Mouse (Mus musculus): ENCODE data around the gene Kirrel2.
"Not testable (repeated sequence)": the region's sequence is repeated elsewhere in the genome, so short reads cannot be mapped to it uniquely, and the experiment has no call there.

The Kirrel2 gene

DNA sequence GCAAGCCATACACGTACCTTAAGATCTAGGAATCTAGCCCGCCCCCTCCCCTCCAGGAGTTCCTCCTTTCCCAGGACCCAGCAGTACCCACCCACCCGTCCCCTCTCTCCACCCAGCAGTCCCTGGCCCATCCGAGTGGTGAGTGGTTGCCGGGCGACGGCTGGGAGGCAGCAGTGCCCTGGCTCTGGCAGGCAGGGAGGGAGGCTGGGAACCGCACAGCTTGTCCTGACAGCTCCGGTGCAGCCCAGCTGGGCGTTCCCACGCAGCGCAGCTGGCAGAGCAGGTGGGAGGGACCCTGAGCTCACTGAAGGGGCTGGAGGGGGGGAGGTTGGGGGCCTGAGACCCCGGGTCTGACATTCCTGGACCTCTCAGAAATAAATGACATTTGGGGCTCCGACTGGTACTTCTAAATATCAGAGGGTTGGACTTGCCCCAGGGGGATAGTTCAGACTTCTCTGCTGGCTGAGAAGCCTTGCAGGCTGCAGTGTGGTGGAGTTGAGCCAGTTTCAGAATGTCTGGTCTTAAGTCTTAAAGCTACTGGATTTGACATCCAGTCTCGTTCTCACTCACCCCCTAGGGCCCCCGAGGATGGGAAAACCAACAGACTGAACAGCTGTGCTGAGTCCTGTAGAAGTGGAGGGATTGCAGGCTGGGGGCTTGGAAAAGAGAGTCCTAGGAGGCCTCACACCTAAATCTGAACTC lies at the start of gene Kirrel2, which contains the start of gene Nphs1:
Kirrel2 (minus strand) TSS at position 62 of the 702 bp plus-strand sequence.
Nphs1 (plus strand) TSS at position 687 of the 702 bp plus-strand sequence.
- no peak for DNase-seq (ENCODE audit: low spot score)

GRCm38 (mm10) chr7:30501159-30501558 lies 43.7 kb upstream of the Kirrel2 start:
- DNase-seq (ENCODE audit: low spot score) = not testable (repeated sequence)

DNA sequence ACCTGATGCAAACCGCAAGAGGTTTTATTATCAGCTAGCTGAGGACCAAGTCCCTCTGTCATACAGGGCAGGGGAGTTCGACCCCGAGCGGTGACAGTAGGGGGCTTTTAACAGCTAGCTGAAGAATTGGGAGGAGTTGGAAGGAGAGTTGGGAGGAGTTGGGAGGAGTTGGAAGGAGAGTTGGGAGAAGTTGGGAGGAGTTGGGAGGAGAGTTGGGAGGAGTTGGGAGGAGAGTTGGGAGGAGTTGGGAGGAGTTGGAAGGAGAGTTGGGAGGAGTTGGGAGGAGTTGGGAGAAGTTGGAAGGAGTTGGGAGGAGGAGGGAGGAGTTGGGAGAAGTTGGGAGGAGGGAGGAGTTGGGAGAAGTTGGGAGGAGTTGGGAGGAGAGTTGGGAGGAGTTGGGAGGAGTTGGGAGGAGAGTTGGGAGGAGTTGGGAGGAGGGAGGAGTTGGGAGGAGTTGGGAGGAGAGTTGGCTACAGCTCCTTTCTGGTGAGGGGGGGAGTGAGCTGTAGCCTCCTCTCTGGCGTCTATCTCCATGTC lies 38.1 kb upstream of the Kirrel2 start:
- DNase-seq (ENCODE audit: low spot score) = not testable (repeated sequence)

GRCm38 (mm10) chr7:30493401-30493931 lies 36.0 kb upstream of the Kirrel2 start, which contains the start of gene Prodh2:
Prodh2 (plus strand) TSS chr7:30493622.
- DNase-seq (ENCODE audit: low spot score) = no peak

DNA sequence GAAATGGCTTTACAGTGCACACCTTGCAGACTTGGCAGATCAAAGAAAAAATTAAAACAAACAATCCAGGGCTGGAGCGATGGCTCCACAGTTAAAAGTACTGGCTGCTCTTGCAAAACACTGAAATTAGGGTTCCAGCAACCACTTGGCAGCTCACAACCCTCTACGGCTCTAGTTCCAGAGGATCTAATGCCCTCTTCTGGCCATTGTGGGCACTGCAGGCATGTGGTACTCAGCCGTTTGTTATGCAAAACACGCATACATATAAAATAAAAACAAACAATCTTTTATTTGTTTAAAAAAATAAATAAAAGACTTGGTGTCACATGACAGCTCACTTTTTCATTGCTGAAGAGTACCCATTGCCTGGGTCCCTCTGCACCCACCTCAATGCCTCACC lies 35.3 kb upstream of the Kirrel2 start:
- peak; percentile 68 for DNase-seq (ENCODE audit: low spot score)

GRCm38 (mm10) chr7:30490957-30491307 lies 33.4 kb upstream of the Kirrel2 start:
- no peak for DNase-seq (ENCODE audit: low spot score)

- DNase-seq (ENCODE audit: low spot score) = peak; percentile 15
Measured at GRCm38 (mm10) chr7:30490251-30490956, 32.9 kb upstream of the Kirrel2 start.

DNA sequence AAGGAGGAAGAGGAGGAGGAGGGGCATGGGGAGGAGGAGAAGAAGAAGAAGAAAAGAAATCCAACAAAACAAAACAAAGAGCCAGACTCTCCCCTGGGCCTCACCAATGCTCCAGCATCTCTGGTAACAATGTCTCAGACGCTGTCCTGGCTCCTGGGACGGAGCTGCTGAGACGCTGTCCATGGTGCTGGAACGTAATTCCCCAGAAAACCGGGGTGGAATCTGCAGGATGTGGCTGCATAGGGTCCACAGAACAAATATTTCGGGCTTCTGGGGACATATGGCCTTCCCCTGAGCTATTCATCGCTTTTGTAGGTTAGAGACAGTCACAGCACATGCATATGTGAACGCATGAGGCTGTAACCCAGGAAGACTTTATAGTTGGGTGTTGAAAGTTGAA lies 26.8 kb upstream of the Kirrel2 start:
- DNase-seq (ENCODE audit: low spot score) = no peak

DNA sequence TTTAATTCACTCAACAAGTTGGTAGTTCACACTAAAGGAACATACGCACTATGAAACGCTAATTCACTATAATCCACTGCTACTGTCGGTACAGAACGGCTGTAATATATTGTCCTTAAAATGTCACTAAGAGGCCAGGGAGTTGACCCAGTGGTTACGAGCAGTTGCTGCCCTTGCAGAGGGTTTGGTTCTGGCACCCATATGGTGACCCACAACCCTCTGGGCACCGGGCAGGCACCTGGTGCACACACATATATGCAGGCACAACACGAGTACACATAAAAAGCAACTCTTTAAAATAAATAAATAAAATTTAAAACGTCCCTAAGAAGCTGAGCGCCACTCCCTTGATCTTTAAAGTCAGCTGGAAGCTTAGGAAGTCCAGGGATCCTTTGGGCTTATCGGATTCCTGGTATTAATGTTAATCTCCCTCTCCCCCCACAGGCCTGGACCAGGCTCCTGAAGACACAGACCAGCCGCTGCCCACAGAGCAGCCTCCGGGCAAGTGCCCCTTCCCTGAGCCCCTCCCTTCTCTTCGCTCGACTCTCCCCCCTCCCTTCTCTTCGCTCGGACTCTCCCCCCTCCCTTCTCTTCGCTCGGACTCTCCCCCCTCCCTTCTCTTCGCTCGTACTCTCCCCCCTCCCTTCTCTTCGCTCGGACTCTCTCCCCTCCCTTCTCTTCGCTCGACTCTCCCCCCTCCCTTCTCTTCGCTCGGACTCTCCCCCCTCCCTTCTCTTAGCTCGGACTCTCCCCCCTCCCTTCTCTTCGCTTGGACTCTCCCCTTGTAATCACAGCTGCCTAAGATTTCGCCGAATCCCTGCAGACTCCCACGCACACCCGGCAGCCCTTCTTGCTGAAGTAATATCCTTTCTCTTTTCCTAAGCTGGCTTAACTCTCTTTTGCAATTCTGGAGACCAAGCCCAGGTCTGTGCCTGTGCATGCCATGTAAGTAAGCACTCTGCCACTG lies 20.2 kb upstream of the Kirrel2 start:
- no peak for DNase-seq (ENCODE audit: low spot score)

- DNase-seq (ENCODE audit: low spot score) = not testable (repeated sequence)
Measured at GRCm38 (mm10) chr7:30476136-30476535, 18.6 kb upstream of the Kirrel2 start.

GRCm38 (mm10) chr7:30474999-30475398 lies 17.5 kb upstream of the Kirrel2 start:
- no peak for DNase-seq (ENCODE audit: low spot score)

- DNase-seq (ENCODE audit: low spot score) = no peak
Measured at GRCm38 (mm10) chr7:30472411-30472810, 14.9 kb upstream of the Kirrel2 start.

DNA sequence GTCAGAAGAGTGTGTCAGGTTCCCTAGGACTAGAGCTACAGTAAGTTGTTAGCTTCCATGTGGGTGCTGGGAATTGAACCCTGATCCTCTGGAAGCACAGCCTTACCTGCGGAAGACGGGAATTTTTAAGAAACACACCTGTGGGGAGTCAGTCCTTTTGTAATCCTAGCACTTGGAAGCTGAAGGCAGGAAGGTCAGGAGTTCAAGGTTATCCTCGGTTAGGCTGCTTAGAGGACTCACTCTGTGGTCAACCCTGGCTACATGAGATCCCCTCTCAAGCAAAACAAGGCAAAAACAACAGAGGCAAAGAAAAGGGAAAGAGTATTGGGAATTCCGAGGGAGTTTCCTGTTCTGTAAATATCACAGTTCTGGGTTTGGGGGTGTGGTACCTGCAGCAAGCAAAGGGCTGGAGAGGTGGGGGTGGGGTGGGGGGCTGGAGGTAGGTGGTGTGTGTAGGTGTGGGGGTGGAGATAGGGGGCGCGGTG lies 7.4 kb upstream of the Kirrel2 start:
- DNase-seq (ENCODE audit: low spot score) = no peak

DNA sequence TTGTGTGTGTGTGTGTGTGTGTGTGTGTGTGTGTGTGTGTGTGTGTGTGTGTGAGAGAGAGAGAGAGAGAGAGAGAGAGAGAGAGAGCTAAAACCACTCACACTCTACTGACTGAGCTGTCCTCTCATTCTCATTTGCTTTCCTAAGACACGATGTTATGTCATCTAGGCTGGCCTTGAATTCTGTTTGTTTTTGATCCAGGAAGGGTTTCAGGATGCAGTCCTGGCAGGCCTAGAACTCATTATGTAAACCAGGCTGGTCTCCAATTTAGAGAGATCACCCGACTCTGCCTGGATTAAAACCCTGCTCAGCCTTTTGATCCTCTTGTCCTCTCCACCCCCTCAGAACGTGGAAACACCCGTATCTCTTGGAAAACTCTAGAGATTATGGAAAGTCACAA lies 6.5 kb upstream of the Kirrel2 start:
- DNase-seq (ENCODE audit: low spot score) = no peak

DNA sequence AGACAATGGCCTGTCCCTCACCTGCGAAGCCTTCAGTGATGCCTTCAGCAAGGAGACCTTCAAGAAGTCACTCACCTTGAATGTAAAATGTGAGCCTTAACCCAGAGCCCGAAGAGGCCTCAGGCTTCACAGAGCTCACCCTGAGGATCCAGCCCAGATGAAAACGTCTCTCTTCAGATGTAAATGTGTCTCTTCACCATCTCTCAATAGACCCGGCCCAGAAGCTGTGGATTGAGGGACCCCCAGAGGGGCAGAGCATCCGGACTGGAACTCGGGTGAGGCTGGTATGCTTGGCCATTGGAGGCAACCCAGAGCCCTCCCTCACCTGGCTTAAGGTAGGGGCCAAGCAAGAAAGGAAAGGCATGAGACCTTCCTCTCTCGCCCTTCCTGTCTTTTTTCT lies 6.1 kb upstream of the Kirrel2 start:
- DNase-seq (ENCODE audit: low spot score) = no peak

DNA sequence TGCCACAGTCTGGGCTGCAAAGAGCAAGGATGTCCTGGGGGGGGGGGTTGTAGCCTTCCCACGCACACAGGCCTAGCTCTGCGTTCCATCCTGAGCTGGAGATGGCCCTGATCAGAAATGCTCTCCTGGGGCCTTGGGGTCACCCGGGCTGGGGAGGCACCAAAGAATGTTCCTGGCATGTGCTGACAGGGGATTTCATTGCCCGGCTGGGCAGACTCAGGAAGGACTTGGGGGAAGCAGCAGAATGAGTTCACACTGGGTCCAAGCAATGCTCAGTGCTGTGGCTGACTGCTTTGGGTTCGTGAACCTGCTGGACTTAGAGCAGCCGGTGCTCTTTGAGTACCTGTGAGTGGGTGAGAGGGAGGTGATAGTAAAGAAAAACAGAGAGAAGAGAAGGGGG lies 2.0 kb upstream of the Kirrel2 start:
- DNase-seq (ENCODE audit: low spot score) = no peak

DNA sequence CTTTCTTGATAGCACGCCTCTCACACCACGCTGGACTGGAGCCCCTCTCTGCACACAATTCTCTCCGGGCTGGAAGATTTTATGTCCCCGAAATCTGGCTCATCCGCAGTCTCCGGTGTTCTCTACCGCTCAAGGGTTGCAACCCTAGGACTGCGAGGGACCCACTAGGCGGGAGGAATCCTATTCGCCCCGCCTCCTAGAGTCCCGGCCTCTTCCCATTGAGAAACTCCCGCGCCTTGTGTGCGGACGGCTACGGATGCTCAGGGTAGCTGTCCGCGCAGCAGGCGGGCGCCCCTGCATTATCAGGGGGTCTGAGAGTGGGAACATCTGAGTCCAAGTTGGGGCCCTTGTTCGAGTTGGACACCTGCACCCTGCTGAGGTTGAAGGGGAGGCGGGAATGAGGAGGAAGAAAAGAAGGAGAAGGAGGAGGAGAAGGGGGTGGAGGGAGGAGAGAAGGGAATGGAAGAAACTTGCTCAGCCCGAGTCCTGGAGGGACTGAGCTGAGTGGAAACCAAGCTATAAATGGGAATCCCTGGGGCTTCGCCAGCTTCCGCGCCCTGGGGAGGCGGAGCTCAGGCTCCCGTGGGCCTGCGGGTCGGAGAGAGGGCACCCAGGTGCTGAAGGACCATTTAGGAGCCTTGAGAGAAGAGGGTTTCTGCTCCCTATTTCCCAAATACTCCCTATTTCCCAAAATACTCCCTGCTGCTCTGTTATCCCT lies 420 bp downstream of the Kirrel2 start:
- DNase-seq (ENCODE audit: low spot score) = no peak

DNA sequence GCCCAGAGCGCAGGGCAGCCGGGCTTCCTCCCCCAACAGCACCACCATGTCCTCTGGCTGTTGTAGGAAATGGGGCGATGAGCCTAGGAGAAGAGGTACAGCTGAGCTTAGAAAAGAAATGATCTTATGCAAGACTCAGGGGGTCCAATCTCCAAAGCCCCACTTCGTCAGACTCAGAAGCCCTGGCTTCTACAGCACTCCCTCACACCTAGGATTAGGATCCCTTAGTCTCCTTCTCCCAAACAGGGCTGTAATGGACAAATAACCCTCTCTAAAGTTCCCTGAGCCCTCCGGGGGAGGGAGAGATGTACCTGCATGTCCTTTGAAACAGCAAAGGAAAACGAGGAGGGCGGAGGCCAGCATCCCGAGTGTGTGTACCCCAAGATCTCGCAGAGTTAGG lies 1.0 kb downstream of the Kirrel2 start:
- no peak for DNase-seq (ENCODE audit: low spot score)

DNA sequence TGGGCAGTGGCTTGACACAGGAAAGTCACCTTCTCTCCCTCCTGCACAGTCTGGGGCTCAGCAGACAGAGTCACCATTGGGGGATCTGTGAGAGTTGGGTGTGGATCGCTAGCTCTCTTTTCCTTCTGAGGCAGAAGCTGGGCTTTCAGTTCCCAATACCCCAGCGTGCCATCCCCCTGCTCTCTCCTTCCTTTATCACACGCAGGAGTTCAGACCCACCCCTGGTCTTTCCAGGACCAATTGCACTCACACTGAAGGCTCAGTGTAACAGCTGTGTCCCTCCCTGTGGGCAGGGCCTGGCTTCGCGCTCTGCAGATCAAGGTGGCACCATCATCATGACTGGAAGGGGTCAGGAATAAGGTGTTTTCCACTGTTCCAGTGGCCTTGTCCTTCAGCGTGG lies 3.2 kb downstream of the Kirrel2 start:
- no peak for DNase-seq (ENCODE audit: low spot score)

GRCm38 (mm10) chr7:30453766-30454165 lies 3.7 kb downstream of the Kirrel2 start:
- peak; percentile 30 for DNase-seq (ENCODE audit: low spot score)

DNA sequence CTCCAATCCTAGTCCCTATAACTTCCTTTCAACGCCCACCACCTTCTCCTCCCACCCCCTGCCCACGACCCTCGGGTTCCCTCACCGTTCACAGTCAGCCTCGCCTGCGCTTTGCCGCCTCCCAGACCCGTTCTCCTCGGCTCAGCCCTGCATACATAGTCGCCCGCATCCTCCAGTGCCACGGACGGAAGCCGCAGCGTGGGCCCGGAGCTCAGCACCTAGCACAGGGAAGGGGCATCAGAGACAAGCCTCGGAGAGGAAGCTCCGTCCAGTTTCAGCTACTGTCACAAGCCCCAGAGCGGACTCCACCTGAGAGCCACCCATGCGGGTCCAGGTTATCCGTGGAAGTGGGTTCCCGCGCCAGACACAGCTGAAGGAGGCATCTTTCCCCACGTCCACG lies 4.2 kb downstream of the Kirrel2 start:
- no peak for DNase-seq (ENCODE audit: low spot score)

Measured in urinary bladder, postnatal 25 days (tissue).